Mouse (Mus musculus) kidney, adult 18-20 months (tissue): ENCODE measurements around the gene Mepce.

ENCODE experiments used
- DNase-seq: peaks from one replicate; pipeline ENCODE4 v3.0.0; 2021

Gene Mepce

DNA sequence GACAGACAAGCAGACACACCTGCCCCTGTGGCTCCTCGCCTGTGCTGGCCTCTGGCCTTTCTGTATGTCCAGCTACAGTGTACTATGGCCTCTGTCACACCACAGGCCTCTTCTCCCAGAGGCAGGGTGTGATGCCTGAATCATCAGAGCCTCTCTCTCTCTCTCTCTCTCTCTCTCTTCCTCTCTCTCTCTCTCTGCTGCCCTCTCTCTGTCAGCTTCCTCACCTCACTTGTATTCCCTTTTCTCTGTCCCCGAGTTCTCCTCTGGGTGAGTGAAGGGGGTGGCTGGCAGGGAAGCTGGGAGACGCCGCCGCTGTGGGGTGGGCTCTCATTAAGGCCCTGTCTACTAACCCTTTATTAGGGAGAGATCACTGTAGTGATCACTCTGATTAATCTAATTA lies 48.9 kb downstream of the Mepce start:
- no peak for DNase-seq

GRCm38 (mm10) chr5:137737400-137737940 lies 50.0 kb downstream of the Mepce start:
- no peak for DNase-seq

- no peak for DNase-seq
These were observed 53.0 kb downstream of the Mepce start for GRCm38 (mm10) chr5:137734289-137735061.

GRCm38 (mm10) chr5:137733638-137734288 lies 53.7 kb downstream of the Mepce start:
- no peak for DNase-seq
